Mouse (Mus musculus) lung, adult 2 months (tissue): ENCODE results near the gene Otop3.

Experiments
- CTCF ChIP-seq: fragments of 200-500 bp; IDR thresholded peaks from 2 replicates; pipeline ENCODE4 v1.5.1; 2011; ENCODE audit warnings: mild to moderate bottlenecking, low read length, control low read depth; ENCODE audit not compliant: insufficient read depth
- POLR2A ChIP-seq: fragments of 200-500 bp; IDR thresholded peaks from 2 replicates; pipeline ENCODE4 v1.6.1; 2011; ENCODE audit warnings: low read depth, mild to moderate bottlenecking, control low read depth, low read length, borderline replicate concordance; ENCODE audit errors: extremely low read depth

DNA sequence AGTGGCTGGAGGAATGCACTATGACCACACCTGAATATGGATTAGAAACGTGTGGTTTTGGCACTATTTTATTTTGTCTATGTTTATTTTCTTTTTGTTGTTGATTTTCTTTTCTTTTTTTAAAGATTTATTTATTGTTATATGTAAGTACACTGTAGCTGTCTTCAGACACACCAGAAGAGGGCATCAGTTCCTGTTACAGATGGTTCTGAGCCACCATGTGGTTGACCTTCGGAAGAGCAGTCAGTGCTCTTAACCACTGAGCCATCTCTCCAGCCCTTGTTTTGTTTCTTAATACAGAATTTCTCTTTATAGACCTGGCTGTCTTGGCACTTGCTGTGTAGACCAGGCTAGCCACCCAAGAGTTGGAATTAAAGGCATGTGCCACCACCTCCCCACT, 38.2 kb downstream of the Otop3 start:
- TF ChIP-seq CTCF (no peak), POLR2A (no peak)
